Mouse (Mus musculus) megakaryocyte-erythroid progenitor cell, adult 5-6 weeks (primary cell): ENCODE data around the gene Nrxn1. TPM values are rescaled to one million over a fixed set of nuclear protein-coding genes. Genes with fewer than 3 reads are reported as not detected.
"Not testable (repeated sequence)": the region's sequence is repeated elsewhere in the genome, so short reads cannot be mapped to it uniquely, and the experiment has no call there.

ENCODE experiments used
- ATAC-seq: replicated peaks from 2 replicates; pipeline ENCODE4 v1.8.0; 2016; ENCODE audit warnings: mild to moderate bottlenecking, inconsistent platforms; ENCODE audit not compliant: severe bottlenecking, poor library complexity, low FRiP score, low TSS enrichment
- total RNA-seq, 2 experiments: library from RNA; stranded (forward) in 1 of 2; stranded (reverse) in 1 of 2; fragments of 200-1000, 215-1000 nt in 1 of 2; fragments of >200 nt in 1 of 2; fragmentation: Nextera tagmentation in 1 of 2; gene quantifications; 2 replicates each; pipeline ENCODE4 v1.2.3; 2014 to 2017

The Nrxn1 gene
- total RNA-seq, 2 experiments from 2014 or later = 5.9 to 14.5 TPM

GRCm38 (mm10) chr17:90606718-90607426 lies 486.0 kb downstream of the Nrxn1 start:
- ATAC-seq = no peak

GRCm38 (mm10) chr17:90599570-90600524 lies 493.0 kb downstream of the Nrxn1 start:
- ATAC-seq = no peak

- no peak for ATAC-seq
These were observed 497.9 kb downstream of the Nrxn1 start for GRCm38 (mm10) chr17:90594798-90595533.

- ATAC-seq = no peak
These were observed 506.0 kb downstream of the Nrxn1 start for GRCm38 (mm10) chr17:90586891-90587290.

GRCm38 (mm10) chr17:90584666-90585195 lies 508.1 kb downstream of the Nrxn1 start:
- peak; percentile 69 for ATAC-seq

GRCm38 (mm10) chr17:90583826-90584534 lies 508.9 kb downstream of the Nrxn1 start:
- ATAC-seq = peak; percentile 90

- ATAC-seq = no peak
These were observed 509.7 kb downstream of the Nrxn1 start for GRCm38 (mm10) chr17:90583196-90583595.

GRCm38 (mm10) chr17:90569877-90570276 lies 523.0 kb downstream of the Nrxn1 start:
- no peak for ATAC-seq

GRCm38 (mm10) chr17:90565186-90565585 lies 527.7 kb downstream of the Nrxn1 start:
- ATAC-seq = no peak

GRCm38 (mm10) chr17:90556376-90556775 lies 536.5 kb downstream of the Nrxn1 start:
- ATAC-seq = no peak

GRCm38 (mm10) chr17:90550415-90550814 lies 542.5 kb downstream of the Nrxn1 start:
- no peak for ATAC-seq

GRCm38 (mm10) chr17:90546806-90547205 lies 546.1 kb downstream of the Nrxn1 start:
- no peak for ATAC-seq

GRCm38 (mm10) chr17:90544639-90545259 lies 548.1 kb downstream of the Nrxn1 start:
- ATAC-seq = no peak

- ATAC-seq = peak; percentile 61
These were observed 548.8 kb downstream of the Nrxn1 start for GRCm38 (mm10) chr17:90543986-90544638.

GRCm38 (mm10) chr17:90531443-90531842 lies 561.4 kb downstream of the Nrxn1 start:
- no peak for ATAC-seq

GRCm38 (mm10) chr17:90506026-90506425 lies 586.8 kb downstream of the Nrxn1 start:
- ATAC-seq = no peak

GRCm38 (mm10) chr17:90503999-90504398 lies 588.9 kb downstream of the Nrxn1 start:
- not testable (repeated sequence) for ATAC-seq
